Mouse (Mus musculus) lung, postnatal 14 days (tissue): ENCODE results near the gene Nhsl2.
"Not testable (repeated sequence)": the region's sequence is repeated elsewhere in the genome, so short reads cannot be mapped to it uniquely, and the experiment has no call there.

Experiments
- DNase-seq: peaks from one replicate; pipeline ENCODE4 v3.0.0; 2021

Gene Nhsl2

DNA sequence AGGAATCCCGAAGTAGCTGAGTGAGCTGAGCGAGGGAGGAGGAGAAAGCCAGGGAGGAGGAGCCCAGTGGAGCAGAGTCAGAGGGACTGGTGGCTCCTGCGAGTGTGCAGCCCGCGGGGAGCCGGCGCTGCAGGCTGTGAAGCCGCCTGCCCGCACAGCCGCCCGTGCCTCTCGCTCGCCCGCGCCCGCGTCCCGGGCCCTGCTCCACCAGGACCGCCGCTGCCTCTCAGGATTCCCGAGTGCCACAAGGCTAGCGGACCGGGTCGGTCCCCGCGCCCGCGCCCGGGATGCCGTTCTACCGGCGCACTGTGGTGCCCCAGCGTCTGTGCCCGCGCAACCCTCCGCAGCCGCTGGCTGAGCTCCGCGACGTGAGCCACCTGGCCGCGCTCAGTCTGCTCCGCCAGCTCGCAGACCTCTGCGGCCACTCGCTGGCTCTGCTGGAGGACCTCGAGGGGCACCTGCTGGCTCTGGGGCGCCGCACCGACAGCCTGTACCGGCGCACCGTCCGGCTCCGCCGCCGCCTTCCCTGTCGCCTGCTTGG lies at the start of gene Nhsl2:
Gene Nhsl2, plus strand, starts transcription at position 105 of the 541 bp plus-strand sequence.
- peak; percentile 36 for DNase-seq

- peak; percentile 1 for DNase-seq
These were observed 43.7 kb upstream of the Nhsl2 start for GRCm38 (mm10) chrX:101805512-101805911.

DNA sequence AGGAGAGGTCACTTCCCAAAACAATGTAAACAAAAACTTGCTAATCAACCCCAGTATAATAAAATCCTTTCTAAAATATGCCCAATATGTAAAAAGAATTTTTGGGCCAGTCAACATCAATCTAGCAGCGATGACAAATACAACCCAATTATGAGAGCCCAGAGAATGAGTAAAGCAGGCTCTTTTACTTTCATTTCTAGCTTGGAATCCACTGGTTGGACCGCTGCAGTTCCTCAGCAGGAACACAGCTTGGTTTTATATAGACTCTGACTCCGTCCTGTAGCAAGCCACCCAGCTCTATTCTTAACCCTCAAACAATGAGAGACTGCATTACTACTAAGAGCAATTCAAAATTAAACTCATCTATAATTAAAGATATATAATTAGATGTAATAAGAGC lies 37.4 kb upstream of the Nhsl2 start:
- no peak for DNase-seq

DNA sequence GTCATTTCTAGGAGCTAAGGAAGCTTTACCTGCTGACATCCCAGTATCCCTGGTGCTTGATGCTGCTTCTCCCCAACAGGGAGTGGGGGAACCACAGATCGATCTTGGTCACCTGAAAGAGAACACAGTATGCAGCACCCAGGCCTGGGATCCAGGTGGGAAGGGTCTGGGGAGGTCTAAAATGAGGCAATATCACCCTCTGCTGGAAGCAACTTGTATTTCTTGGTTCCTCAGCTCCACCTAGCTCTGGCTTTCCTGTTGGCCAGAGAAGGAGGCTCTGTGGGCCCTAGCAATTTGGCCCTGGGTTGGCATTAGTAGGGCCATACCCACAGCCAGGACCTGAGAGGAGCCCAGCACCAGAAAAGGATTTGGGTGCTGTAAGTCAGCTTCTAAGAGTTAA lies 30.0 kb upstream of the Nhsl2 start:
- DNase-seq, result peak; percentile 3

- DNase-seq, result not testable (repeated sequence)
These were observed 29.2 kb upstream of the Nhsl2 start for GRCm38 (mm10) chrX:101819980-101820379.

GRCm38 (mm10) chrX:101847191-101847795 lies 1.9 kb upstream of the Nhsl2 start:
- peak; percentile 4 for DNase-seq

- DNase-seq, result no peak
These were observed 841 bp downstream of the Nhsl2 start for GRCm38 (mm10) chrX:101849901-101850551.

GRCm38 (mm10) chrX:101851566-101852354 lies 2.6 kb downstream of the Nhsl2 start:
- DNase-seq, result no peak

DNA sequence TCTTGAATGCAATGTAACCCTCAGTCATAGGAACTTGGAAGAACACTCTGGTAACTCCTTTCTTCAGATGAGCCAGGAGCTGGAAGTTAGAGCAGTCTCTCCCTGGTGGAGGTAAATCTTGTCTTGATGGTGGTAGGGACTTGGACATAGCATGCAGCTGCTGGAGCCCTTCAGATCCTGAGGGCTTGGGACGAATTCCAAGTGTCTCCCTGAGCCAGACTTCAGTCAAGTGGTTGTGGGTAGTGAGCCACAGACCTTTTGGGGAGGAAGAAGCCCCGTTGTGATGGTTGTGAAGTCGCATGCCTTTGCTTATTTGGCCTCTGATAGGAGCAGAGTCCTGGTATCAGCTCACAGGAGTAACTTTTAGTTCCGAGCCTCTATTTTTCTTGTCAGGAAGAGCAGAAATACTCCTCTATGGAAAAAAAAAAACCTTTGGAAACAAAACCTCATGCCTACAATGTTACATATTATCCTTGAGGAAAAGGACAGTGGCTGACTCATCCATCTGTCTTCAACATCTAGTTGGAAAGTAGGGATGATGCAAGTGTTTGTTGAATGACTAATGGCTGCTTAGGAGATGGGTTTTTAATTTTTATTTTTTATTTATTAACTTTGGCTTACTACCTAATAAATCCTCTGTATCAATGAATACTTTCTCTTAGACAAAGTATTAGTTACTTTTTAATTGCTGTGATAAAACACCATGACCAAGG lies 14.6 kb downstream of the Nhsl2 start:
- no peak for DNase-seq

- DNase-seq, result no peak
These were observed 15.6 kb downstream of the Nhsl2 start for GRCm38 (mm10) chrX:101864788-101865187.

- no peak for DNase-seq
These were observed 25.0 kb downstream of the Nhsl2 start for GRCm38 (mm10) chrX:101874147-101874546.

- no peak for DNase-seq
These were observed 25.7 kb downstream of the Nhsl2 start for GRCm38 (mm10) chrX:101874901-101875300.

DNA sequence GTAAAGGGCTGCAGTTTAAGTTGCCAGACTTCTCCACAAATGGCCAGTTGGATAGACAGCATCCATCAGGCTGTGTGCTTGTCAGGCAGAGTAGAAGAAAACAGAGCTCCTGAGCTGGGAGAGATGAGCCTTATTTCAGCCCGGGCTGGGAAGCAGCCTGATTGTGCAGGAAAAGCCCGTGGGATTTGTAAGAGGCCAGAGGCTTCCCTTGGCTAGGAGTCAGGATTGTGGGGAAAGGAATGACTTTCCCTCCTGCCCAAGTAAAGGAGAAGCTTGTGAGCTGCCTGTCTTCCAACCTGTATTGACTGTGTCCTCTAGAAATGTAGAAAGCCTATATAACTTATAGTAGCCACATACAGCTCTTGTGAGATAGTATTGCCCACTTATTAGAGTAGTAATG lies 27.0 kb downstream of the Nhsl2 start:
- no peak for DNase-seq

GRCm38 (mm10) chrX:101877840-101878239 lies 28.7 kb downstream of the Nhsl2 start:
- no peak for DNase-seq

- DNase-seq, result no peak
These were observed 29.4 kb downstream of the Nhsl2 start for GRCm38 (mm10) chrX:101878546-101878945.

GRCm38 (mm10) chrX:101882141-101882751 lies 33.1 kb downstream of the Nhsl2 start:
- DNase-seq, result no peak

- no peak for DNase-seq
These were observed 40.2 kb downstream of the Nhsl2 start for GRCm38 (mm10) chrX:101889384-101889783.

GRCm38 (mm10) chrX:101889813-101890469 lies 40.8 kb downstream of the Nhsl2 start:
- DNase-seq, result peak; percentile 12

GRCm38 (mm10) chrX:101893796-101894195 lies 44.6 kb downstream of the Nhsl2 start:
- DNase-seq, result no peak

GRCm38 (mm10) chrX:101898341-101898740 lies 49.2 kb downstream of the Nhsl2 start:
- no peak for DNase-seq

- no peak for DNase-seq
These were observed 52.8 kb downstream of the Nhsl2 start for GRCm38 (mm10) chrX:101901806-101902490.
